Mouse (Mus musculus) ovary, adult 18-20 months (tissue): ENCODE data around the gene Ubr2.

ENCODE experiments used
- DNase-seq: peaks from one replicate; pipeline ENCODE4 v3.0.0; 2022; ENCODE audit warnings: low spot score, mixed read lengths

Ubr2 gene

DNA sequence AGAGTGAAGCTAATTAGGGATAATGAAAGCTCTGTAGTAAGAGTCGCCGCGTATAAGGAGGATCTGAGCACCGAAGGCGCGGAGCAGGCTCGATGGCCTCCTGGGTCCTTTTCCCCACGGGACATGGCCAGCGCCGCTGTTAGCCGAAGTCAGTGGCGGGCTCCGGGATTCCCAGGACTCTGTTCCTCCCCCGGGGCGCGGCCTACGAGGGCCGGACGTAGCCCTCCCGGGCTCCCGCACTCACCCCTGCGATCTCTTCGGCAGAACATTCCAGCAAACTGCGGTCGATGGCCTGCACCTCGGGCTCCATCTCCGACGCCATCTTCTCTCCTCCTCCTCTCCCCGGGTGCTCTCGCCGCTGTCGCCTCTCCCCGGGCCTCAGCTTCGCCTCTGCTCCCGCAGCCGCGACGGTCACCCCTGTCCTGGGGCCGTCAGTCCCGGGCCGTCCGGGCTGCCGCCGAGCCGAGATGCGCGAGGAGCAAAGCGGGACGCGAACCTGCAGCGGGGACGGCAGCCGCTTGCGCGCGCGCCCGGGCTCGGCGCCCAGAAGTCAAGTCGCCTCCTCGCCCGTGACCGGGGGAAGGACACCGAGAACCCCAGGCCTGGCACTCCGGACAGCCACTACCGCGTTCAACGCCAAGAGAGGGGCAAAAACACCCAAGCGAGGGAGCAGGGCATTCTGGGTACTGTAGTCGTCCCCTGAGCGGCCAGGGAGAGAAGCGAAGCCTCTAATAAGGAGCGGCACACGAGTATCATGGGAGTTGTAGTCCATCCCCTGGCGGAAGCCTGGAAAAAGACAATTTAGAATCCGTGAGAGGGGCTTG, at the start of gene Ubr2:
TSS of gene Ubr2 (minus strand) at position 659 of the 824 bp plus-strand sequence.
- peak; percentile 94 for DNase-seq

DNA sequence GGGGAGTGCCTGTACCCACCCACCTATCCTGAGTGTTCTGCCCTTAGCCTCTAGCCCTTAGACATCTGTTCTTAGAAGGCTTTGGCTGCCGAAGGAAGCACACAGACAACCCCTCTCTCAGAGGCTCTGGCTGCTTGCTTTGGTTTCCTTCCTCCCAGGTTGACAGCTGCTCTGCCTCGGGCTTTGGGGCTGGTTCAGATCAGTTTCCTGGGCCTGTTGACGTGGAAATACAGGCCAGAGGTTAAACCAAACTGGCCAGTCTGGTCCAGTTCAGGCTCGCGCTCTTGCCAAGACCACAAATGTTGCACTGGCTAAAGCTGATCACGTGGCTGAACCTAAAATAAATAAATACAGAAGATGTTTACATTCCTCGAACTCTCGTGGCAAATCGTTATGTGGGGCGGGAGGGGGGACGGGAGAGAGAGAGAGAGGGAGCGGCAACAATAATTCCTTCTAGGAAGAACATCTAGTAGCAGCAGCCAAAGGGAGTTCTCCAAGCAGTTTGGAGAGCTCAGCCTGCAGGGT, 49.5 kb upstream of the Ubr2 start:
- peak; percentile 67 for DNase-seq

DNA sequence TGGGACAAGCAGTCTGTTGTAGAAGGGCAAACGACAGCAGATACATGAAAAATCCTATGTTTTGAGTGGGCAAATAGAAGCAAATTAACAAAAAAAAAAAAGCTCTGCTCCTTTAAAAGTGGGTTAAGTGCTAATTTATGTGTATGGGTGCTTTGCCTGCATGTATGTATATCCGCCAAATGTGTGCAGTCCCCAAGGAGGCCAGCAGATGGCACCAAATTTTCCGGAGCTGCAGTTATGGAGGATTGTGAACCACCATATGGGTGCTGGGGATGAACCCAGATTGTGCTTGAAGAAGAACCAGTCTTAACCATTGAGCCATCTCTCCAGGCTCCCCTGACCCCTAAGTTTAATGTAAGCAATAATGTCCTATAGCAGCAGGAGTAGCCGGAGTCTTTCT, 47.6 kb upstream of the Ubr2 start:
- DNase-seq = no peak

DNA sequence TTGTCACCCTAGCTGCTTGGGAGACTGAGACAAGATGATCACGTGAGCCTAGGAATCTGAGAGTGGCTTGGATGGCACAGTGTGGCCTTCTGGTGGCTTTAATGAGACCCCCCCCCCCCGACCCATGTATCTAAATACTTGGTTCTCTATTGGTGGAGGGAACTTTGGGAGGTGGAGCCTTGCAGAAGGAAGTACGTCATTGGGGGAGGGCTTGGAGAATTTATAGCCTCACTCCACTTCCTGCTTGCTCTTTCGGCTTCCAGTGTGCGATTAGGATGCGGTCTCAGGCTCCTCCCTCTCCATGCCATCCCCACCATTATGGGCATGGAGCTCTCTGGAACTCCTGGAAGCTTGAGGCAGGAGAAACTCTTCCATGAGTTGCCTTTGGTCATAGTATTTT, 46.1 kb upstream of the Ubr2 start:
- no peak for DNase-seq

DNA sequence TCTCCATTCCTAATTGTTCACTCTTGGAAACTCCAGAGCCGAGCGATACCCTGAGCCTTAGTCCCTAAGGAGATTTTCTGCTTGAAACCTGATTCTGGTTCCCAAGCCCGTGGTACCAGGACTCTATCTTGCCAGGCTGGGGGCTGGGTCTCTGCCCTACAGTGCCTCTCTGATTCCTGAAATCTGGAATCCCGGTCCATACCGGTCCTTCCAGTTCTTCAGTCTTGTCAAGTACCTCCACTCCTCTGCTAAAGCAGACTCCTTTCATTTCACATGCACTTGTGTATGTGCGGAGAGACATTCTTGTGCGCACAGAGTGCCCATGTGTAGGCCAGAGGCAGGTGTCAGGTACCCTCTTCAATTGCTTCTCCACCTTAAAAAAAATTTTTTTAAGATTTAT, 44.8 kb upstream of the Ubr2 start:
- no peak for DNase-seq

DNA sequence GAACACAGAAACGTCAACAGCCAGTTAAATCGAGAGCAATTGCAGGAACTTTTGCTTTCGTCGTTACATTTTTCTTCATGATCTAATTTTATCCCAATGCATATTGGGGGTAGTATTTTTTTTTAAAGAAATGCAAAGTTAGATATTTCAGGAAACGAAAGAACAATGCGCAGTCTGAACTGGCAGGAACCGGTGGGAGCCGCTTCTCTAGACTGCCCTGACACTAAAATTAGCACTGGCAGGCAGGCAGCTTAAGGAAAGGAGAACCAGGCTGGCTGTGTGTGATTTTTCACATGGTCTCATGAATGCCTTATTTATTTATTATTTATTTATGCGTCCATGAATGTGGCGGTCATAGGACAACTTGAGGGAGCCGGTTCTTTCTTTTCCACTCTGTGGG, 44.3 kb upstream of the Ubr2 start:
- no peak for DNase-seq

DNA sequence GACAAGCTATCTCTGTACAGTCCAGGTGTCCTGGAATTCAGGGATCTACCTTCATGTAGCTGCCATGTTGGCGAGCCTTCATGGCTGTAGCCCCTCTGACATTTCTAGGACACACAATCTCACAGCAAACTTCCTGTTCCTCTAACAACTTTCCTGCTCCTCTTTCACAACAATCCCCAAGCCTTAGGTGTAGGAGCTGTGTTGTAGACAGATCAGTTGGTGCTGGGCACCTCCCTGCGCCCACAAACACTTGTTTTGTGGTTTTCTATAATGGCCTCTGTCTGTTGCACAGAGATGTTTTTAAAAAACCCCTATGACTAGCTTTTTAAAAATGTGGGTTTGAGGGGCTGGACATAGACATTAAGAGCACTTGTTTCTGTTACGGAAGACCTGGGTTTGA, 40.3 kb upstream of the Ubr2 start:
- no peak for DNase-seq

DNA sequence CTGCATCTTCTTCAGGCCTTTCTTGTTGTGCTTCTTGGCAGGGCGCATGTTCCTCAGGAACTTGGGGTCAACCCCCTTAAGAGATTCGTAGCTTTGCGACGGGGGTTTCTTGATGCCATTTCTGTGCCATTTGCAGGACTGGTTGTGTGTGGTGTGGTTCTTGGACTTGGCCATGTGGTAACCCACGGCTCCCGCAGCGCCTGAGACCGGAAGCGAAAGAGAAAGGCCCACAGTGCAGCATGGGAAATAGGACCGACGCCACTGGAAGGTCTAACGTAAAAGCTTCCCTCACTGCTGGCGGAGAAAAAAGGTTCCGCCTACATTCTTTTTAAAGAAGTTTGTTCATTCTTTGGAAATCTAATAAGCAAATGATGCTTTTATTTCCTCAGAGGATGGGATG, 32.5 kb upstream of the Ubr2 start:
- DNase-seq = no peak

DNA sequence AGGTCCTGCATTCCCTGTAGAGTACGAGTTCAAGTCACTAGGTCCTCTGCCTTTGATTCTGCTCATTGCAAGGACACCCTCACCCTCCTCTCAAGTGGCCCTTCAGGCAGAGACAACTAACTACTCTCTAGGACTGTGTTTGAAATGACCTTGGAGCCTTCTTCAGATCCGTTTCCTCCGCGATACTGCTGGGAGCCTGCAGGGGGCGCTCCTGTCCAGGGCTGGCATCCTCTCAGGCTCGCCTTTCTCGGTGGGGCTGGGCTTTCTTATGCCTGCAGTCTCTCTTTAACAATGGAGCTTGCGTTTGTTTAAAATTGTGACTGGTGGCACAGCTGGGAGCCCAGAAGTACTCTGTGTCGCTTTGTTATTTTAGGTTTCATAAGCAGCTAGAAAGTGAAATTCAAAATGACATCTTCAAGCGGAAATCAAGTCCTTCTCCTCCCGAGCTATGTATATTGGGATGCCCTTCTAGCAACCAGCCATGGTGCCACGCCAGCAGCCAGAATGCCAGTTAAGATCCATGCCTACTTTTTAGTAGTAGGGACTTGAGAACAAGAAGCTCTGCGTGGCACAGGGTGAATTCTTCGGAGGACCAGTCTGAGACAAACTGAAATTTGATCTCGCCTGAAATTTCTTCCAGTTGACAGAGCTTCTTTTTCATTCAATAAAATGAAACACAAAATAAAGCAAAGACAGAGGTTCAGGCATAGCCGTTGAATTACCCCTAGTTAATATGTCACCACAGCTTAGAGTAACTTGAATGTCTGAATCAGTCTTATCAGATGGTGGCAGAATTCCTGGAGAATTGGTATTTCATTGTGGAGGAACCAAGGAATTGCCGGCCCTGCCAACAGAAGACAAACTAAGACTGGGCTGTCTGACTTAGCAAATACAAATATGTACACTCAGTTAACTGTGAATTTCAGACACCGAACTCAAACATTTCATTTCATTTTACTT, 28.8 kb upstream of the Ubr2 start:
- peak; percentile 60 for DNase-seq

DNA sequence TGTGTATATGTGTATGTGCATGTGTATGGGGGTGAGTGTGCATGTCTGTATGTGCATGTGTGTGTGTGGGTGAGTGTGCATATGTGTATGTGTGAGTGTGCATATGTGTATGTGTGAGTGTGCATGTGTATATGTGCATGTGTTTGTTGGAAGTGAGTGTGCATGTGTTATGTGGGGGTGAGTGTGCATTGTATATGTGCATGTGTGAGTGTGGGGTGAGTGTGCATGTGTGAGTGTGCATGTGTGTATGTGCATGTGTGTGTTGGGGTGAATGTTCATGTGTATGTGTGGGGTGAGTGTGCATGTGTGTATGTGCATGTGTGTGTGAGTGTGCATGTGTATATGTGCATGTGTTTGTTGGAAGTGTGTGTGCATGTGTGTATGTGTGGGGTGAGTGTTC, 24.2 kb upstream of the Ubr2 start:
- DNase-seq = no peak

DNA sequence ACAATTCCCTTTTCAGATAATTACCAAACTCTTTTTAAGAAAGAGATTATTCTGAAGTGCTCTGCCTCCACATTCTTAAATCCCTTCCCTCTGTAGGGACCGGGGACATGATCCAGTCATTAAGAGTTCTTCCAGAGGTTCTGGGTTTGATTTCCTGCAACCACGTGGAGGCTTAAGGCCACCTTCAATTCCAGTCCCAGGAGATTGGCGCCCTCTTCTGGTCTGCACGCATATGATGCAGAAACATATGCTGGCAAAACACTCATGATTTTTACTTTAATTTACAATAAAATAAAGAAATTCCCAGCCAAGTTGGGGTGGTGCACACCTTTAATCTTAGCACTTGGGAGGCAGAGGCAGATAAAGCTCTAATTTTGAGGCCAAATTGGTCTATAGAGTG, 23.3 kb upstream of the Ubr2 start:
- no peak for DNase-seq

DNA sequence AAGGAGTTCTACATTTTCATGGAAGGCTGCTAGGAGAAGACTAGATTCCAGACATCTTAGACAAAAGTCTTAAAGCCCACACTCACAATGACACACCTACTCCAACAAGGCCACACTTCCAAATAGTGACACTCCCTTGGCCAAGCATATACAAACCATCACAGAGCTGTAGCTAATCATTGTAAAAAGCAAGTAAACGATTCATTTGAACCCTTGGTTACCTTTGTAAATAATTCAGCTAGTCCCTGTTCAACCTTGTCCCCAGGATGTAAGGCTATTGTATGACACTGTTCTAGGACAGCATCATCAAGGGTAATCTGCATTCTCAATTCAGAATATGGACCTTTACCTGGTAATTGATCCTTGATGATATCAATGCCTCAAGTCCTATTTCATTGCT, 14.4 kb upstream of the Ubr2 start:
- no peak for DNase-seq

DNA sequence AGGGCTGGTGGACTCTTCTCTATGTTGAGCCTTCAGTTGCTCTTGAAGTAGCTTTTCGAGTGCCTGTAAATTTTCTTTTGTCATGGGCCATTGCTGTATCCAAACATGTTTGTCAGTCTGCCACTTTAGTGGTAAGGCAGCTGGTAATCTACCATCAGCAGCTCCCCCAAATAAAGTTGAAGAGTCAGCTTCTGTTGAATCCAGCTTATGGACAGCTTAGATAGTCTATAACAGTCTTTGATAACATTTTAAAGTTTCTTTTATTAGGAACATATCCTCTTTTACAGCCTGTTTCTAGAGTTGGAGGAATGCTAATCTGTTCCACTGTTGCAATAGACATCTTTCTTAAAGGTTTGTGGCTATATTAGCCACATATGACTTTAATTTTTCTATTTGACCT, 13.0 kb upstream of the Ubr2 start:
- DNase-seq = no peak

DNA sequence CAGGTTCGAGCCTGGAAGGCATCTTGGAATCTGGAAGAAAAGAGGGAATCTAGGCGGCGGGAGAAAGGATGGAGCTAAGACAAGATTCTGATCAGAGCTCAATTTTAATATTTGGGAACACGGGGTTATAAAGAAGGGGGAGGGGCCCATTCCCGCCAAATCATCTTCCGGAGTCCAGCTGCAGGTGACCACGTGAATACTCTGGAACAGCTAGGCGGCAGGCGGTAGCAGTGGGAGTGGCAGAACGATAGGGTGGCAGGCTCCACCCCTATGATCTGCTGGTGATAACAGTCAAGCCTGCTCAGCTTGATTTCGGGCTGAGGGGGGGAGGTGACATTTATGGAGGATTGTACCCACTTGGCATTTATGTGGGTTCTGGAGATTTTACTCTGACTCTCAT, 2.5 kb upstream of the Ubr2 start:
- DNase-seq = no peak

DNA sequence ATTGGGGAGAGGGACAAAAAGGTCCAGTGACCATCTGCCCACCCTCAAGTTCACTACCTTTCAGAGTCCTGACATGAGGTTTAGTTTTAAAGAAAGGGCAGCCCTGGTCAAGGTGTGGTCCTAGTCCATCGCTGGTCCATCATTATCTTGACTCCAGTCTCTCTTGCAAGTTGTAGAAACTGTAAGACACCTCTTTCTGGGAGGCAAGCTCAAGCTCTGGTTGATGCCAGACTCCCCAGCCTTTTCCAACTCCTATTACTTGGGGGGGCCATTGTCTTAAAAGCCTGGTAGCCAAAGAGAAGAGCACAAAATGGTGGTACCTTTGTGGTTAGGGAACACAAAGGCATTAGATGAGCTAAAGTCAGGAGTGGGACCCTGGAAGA, 1.3 kb upstream of the Ubr2 start:
- DNase-seq = no peak

DNA sequence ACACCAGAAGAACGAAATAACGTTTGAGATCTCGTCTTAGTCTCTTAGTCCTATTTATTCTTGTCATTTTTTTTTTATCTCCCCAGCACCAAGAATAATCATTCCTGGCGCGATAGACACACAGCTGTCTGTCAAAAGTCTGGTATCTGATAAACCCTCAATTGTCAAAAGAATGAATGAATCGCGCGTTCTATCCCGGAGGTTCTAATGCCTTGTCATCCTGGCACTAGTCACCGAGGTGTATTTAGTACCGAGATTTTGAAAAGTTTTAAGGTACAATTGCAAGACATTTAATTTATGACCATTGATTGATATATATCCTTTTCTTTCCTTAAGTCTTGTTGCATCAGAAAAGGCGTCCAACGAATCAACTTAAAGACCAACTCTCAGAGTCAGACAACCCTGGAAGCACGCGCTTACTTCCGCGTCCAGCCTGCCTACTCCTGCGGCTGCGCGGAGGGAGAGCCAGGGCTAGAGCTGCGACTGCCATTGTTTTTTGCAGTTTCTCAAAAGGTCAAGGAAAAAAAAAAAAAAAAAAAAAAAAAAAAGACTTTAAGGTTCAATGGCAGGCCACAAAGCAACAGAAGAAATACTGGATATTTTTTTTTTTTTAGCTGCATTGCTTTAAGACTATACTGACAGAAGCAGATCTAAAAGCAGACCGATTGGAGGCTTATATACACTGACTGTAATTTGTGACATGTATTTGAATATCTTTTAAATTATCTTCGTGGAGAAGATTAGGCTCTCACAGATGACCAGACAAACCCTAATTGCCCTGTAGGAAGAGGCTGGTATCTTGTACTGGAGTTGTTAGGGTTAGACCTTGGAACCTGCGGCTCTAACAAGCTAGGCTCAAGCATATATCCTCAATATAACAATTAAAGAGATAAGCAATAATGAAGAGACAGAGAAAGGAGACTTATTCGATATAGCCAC, 635 bp upstream of the Ubr2 start:
- peak; percentile 76 for DNase-seq

DNA sequence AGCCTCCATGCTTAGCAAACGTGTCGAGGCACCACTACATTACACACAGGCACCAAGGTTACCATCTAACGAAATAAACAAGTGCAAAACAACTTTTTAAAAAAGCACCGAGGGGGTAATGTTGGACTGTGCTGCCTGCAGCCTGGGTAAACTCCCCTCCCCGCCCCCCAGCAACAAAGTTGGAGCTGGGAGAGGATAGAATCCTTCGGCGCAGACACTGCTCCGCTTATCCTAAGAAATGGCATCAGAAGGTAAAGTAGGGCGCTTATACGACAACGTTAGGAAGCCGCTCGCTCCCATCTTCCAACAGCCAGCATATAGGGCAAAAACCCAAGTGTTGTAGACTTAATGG, 834 bp downstream of the Ubr2 start:
- no peak for DNase-seq

DNA sequence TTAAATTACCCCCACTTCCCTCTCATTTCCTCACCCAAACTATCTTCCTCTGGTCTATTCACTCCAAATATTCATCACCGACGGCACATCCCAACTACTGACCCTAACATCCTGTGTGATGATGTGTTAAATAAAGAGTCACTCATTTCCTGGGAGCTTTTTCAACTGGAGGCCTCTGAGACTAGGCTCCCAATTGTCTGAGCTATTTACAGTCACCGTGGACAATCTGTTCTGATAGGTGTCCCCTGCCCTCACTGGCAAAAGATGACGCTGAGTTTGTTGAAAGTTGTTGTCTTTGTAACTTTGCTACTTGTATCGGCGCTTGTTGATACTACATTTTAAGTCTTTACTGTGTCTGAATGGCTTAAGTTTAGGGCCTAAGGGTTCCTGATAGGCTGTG, 1.3 kb downstream of the Ubr2 start:
- no peak for DNase-seq

DNA sequence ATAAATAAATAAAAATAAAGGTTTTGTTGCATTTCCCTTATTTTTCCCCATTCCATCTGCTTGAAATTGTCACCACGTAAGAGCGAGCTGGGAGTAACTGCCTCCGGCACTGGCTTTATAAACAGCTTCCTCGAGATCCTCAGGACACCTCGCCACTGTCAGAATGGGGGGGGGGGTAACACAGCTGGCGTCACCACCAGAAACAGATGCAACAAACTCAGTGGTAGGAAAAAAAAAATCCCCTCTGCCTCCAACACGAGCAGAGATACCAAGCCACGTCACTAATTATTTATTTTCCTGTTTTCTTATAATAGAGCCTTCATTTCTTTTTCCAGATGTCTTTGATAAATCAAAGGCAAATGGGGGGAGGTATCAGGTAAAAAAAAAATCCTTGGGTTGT, 1.9 kb downstream of the Ubr2 start:
- DNase-seq = no peak

DNA sequence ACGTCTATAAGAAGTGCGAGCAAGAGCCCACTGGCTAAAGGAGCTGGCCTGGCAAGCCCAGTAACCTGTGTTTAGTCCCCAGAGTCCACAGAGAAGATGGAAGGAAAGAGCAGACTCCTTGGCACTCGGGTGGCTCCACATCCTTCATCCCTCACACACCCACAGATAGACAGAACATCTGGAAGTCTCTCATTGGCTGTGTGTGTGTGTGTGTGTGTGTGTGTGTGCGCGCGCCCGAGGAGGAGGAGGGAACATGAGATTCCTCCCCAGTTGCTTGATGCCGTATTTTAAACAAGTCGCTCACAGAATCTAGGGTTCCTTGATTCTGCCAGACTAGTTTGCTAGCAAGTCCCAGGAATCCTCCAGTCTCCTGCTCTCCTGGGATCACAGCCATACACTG, 3.6 kb downstream of the Ubr2 start:
- DNase-seq = no peak

DNA sequence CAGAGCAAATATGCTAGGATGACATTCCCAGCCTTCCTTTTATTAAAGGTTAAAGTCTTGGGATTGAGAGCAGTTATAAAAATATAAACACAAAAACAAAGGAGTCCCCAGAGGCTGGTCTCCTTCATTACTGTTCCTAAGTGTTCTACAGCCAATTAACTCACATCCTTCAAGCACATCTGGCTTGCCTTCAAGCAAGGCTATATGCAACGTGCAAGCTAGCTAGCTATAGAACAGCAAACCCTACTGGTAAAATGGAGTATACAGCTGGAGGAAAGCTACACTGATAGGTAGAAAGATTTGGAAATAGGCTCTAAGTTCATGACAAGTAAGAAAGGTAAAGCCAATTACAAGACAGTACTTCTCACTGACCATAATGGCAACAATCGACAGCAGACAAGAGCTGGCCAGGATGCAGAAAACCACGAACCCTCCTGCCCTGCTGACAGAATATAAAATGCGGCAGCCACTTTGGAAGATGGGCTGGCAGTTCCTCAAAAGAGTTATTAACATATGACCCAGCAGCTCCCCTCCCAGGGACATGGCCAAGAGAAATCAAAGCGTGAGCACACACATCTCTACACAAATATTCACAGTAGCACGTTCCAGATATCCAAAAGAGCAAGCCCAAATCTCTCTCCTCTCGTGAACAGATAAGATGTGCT, 4.5 kb downstream of the Ubr2 start:
- DNase-seq = no peak
